Mouse (Mus musculus) urinary bladder, postnatal 14 days (tissue): ENCODE results near the gene Ndufs6.

Source experiments
- DNase-seq: peaks from one replicate; pipeline ENCODE4 v3.0.0; 2021; ENCODE audit warnings: low spot score

Gene Ndufs6

DNA sequence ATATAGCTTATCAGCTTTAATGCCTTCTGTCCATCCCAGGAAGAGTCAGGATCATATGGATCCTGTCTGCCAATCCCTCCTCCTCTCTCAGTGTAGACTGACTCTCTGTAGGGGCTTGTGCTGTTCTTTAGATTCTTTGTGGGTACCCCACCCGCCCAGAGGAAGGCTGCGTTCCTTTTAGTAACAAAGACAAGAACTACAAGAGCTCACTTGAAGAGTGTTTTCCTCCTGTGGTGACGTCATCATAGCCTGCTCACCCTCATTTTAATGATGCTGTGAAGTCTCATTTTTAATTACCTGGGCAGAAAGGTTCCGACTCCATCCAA, 22.3 kb downstream of the Ndufs6 start:
- no peak for DNase-seq

DNA sequence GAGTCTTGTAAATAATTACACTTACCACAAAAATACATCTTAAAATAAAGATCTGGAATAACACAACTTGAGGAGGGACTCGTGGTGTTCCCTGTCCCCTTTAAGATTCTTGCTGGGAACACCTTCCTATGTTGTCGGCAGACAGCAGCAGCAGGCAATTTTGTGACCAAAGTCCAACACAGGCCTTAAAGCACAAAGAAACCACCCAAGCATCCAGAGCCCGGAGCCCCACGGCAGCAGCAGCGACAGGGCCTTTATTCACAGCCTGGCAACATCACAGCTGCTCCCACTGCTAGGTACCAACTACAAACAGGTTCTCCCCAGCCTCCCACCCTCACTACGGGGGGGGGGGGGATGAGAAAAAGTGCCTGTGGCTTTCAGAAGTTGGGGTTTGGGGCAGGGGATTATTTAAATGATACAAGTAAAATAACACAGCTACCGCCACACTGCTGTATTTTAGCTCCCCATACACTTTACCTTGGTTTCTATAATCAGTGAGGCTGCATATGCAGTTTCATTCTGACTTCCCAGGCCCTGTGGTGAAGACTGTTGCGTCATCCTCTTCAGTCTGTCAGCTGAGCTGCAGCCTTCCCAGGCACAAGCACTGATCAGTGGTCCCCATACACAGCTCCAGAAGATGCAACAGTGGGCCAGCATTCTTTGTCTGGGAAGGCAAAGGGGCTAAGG, 22.8 kb downstream of the Ndufs6 start:
- DNase-seq: no peak

DNA sequence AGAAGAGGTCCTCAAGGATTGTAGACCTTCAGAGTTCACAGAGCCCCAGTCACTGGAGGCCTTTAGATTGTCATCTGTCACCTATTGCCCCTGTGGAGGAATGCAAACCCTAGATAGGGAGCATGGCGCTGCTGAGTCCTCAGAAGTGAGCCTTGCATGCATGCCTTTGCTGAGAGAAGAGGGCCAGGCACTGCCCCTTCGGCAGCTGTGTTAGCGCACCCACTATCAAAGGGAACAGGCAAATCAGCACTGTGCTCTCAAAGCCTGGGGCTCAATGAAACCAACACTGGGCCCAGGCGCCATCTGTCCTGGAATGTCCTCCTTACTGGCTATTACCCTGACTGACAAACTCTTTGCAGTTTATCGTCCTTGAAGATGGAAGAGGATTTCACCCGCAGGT, 23.6 kb downstream of the Ndufs6 start:
- DNase-seq: no peak

DNA sequence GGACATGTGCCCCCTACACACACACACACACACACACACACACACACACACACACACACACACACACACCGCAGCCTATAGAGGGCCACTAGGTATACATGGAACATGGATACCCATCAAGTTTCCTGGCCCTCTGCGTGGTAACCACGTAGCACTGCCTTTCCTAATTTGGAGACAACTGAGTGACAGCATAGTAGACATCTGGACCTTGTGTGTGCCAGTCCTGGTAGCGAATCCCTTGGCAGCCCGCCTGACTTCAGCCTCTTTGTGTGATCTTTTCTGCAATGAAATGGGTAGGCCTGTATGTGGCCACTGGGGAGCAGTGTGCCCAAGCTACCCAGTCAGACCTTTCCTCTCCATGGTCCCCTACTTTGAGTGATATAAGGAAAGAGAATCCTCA, 29.0 kb downstream of the Ndufs6 start:
- no peak for DNase-seq

DNA sequence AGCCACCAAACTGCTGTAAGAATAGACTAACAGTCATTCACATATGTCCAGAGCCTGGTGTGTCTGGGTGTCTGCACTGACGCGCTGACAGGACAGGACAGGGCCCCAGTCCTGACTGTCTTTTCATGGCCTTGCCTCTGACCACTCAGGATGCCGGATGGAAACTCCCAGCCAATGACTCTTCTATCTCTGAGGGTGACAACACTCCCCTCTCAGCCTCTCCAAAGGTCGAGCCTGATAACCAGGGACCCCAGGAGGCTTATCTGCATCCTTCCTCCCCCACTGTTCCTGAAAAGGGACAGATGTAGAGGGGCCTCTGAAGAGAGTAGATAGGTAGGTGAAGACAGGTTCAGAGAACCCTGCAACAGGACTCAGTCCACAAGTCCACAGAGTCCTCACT, 29.6 kb downstream of the Ndufs6 start:
- no peak for DNase-seq

DNA sequence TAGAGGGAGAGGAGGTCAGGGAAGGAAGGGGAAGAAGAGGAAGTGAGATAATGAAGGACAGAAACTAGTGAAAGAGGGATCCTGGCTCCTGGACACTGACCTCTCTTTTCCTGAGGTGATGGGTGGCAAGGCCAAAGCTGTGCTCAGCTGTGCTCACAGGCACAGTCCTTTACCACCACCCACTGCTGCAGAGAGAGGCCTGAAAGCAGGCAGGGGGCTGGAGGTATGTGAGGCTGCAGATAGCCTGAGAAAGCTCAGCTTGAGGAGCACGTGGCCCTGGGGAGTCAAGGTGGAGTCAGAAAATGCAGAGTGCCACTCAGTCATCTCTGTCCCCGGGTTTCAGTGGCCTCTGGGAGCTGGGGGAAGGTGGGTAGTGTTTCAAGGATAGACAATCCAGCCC, 37.2 kb downstream of the Ndufs6 start:
- DNase-seq: no peak

DNA sequence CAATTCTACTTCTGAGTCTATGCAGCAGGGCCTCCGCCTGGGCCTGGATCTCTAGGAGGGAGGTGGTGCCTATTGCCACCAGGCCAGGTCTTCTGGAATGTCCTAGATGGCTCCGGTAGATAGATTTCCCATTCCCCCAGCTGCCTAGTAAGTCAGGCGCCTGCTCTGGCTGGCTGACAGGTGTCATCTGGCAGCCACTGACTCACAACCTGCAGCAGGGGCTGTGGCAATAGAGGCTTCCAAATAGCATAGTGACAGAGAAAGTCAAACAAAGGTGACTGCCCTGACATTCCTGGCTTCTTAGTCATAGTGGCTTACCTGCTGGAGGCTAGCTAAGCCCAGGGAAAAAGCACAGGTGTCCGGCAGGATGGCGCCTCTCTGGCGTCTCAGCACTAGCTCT, 38.1 kb downstream of the Ndufs6 start:
- peak; percentile 51 for DNase-seq

DNA sequence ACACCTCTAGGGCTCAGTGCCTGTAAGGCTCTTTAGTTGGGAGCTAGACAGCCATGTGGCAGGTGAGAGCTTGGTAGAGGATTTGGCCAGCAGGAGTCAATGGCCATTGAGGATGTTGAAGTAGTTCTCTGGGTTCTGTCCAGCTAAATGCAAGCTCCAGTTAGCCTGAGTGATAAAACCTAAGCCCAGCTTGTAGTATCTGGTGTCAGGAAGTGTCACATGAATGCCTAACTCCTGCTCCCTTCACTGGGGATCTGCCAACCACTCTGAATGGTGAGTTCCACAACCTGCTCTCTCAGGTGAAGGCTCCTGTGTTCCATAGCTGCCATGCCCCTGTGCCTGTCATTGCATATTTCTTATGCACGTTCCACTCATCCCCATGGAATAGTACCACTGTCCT, 44.8 kb downstream of the Ndufs6 start:
- DNase-seq: no peak

DNA sequence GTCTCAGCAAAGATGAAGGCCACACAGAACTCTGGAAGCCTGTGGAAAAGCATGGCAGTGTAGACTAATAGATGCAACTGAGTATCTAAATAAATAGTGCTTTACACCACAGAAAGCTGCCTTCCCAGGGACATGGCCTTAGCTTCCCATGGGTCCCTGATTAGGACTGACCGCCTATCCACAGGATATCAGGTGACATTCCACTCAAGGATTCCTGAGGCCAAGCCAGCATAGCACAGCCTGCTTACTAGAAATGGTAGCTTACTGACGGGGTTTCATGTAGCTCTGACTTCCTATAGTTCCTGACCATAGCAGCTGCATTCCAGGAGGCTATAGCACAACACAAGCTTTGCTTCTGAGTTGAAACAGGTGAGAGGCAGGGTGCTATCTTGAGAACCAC, 45.9 kb downstream of the Ndufs6 start:
- DNase-seq: no peak

DNA sequence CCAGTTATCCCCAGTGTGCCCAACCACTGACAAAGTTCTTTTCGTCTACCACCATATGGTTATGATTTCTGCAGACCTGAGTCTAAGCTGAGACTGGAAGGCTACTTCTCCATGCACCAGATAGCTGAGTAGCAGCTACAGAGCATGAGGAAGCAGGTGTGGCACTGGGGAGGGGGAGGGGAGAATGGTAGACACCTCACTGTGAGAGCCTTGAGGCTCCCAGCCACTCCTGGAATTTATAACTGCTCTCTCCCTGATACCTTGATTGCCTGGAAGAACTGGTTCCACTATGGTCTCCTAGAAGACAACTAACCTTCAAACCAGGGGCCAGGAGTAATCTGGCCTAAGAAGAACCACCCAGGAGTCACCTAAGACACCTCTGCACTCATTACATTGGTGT, 49.1 kb downstream of the Ndufs6 start:
- no peak for DNase-seq

DNA sequence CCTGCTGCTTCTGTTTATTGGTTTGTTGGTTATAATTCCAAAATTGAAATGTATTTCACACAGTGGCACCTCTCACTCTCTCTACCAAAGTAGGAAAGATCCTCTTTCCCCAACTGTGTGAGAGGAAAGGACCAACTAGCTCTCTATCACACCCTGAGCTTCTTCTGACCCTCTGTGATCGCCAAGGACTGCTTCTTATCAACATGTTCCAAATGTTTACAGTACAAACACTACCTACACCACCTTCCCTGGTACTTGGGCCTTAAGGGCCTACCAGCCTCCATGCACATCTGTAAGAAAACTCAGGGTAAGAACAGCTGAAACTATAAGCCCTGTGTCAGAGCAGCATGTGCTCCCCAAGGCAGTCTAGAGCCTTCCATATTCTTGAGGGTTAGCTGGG, 50.5 kb downstream of the Ndufs6 start:
- no peak for DNase-seq

DNA sequence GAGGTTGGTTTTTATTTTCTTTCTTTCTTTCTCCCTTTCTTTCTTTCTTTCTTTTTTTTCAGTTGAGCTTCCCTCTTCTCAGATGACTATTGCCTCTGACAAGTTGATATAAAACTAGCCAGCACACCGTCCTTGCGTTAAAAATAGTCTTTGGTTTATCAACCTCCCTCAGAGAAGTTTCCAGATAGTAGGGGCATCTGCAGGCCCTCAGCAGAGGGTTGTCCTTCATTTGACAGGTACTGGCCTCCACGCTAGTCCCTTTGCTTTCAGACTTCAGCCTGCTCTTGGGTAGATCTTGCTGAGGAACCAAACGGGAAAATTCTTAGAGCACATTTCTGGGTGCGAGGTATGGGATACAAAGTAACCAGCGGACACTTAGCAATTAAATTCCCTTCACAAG, 51.0 kb downstream of the Ndufs6 start:
- DNase-seq: no peak

DNA sequence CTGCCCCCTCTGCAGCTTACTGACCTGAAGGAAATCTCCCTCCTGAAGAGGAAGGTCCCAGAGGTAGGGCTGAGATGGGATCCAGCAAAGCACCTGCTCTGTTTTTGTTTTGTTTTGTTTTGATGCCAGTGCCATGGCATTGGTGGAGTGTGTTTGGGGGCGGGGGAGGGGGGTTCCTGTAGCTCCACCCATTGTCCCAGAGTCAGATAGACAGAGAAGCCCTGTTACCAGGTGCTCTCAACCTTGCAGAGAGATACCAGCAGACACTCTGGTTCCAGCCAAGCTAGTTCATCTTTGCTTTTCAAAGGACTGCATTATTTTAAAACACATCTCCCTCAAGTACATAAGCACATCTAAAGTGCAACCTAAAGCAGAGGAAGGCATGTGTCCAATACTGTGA, 54.8 kb downstream of the Ndufs6 start:
- DNase-seq: no peak

DNA sequence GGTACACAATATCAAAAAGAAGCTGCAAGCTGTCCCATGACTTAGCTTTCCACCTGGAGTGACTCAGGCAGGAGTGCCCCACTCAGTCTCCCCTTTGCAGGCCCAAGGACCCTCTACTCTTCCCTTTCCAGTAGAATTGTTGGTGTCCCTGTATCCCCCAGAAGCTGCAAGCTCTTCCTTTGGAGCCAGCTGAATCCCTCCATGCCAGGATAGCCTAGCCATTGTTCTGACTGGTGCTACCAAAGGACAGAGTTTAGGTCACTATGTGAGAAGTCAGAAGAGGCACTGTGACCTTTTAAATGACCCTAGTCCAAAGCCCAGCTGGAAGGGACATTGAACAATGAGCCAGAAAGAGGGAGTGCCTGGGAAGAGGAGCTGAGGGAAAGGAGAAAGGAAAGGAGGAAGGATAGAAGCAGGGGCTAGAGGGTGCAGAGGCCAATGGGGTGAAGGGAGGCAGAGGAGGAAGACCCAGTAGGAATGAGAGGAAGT, 55.5 kb downstream of the Ndufs6 start:
- no peak for DNase-seq

DNA sequence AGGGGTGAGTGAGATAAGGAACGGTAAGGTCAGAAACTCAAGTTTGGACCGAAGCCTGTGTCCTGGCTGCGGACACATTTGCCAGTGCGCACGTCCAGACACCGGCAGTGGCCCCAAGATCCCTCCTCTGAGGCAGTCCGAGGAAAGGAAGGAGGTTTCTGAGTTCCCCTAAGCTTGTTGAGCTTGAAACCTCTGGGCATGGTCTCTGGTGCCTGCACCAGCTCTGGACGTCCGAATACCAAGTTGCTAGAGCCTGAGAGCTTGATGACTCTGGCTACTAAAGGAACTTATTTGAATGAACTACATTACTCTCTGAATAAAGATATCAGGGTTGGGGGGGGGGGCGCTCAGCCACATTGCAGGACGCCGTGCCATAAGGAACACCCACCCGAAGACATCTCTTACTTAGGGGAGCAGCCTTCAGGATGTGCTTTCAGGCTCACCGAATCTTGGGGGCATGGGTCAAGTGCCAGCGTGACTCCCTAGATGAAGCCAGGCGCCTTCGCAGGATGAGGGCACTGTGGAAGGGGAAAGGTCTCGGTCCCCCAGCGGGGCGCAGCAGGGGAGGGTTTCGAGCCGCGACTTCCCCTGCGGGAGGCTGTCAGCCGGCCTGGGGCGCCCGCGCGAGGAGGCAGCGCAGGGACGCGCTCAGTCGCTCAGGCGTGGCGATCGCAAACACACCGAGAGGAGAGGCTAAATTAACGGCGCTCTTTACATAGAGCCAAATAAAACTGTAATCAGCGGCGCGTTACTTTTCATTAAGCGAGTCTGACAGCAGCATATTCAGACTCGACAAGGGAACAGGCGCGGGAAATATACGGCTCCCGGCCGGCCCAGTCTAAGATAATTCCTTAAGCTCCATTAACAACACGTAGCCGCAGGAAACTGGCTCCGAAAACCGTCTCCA, 56.8 kb downstream of the Ndufs6 start:
- no peak for DNase-seq

DNA sequence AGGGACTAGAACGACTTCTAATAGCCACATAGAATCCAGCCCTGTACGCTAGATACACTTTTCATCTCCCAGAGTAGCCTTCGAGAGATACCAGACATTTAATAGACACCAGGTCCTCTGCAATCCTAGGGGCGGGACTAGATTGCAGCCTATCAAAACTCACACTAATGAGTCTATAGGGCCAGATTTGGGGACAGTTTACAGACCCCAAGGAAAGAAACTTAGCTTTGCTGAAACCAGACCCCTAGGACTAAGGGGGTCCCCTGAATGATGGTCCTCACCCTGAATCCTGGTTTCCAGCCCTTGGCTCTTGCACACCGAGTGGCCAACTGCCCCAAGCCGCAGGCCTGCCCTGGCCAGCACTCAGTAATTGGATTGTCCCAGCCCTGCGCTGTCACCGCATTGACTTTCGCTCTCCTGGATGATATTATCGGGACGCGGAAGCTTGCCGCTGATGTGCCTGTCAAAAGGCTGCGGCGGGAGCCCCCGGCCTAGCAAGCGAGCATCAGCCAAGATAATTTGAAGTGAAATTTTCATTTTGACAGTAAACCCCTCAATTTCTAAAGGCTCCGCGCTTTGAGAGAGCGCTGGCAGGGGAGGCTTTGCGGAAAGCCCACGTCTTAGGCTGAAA, 57.8 kb downstream of the Ndufs6 start:
- DNase-seq: no peak

DNA sequence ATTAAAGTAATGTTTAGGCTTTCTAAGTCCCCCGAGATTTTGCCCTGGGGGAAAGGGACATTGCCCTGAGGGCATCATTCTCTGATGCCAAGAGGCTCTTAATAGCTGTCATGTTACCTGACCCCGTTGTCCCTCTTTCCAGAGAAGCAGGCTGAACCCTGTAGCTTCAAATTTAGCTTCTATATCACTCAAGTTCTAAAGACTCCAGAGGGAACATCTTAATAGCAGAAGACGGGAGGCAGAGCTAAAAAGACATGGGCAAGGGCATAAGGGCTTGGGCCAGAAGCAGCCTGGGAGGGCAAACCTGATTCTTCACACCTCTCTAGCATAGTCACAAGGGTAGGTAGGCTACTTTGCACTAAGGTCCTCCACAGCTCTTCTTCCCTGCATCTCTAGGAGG, 58.5 kb downstream of the Ndufs6 start:
- DNase-seq: no peak
